Mouse (Mus musculus): ENCODE measurements at regions not wholly inside any gene's neighbourhood (a gene's known extent, or its start where the extent isn't known, plus 50 kb on each side); places are given as distances from the start of the nearest gene placed in this dataset.

DNA sequence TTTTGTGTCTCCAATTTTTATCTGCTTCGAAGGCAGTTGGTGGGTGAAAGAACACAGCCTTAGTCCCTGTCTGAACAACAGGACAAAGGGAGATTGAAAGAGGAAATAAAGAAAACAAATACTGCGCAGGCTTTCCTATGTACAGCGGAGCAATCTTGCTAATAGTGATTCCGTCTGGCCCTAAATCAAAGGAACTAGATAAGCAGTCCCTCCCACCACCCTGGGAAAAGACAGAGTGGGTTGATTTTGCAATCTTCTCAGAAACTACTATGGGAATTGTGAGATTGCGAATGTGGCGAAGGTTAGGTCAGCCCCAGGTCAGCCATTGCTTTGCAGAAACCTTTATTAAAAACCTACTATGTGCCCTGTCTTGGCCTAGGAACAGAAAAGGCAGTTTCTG, 65.0 kb downstream of the AI429214 start:
- Histone ChIP-seq H3K4me1 (ENCODE audit: control insufficient read depth in 2 of 2, insufficient read depth in 2 of 2, low read length in 2 of 2, poor library complexity in 1 of 2) (no peaks in the 10 kb centered on the region), H3K9me3 (ENCODE audit: control insufficient read depth, insufficient read depth, low read depth, low read length) (no peaks in the 10 kb centered on the region), H3K36me3 (ENCODE audit: control insufficient read depth, insufficient read depth, low read length, poor library complexity, severe bottlenecking) (no peaks in the 10 kb centered on the region), H3K9ac (ENCODE audit: insufficient read depth, low read depth, low read length, poor library complexity, severe bottlenecking) (no peak overlapping the region), H3K27ac (ENCODE audit: insufficient read depth, low read depth, low read length, poor library complexity, severe bottlenecking) (no peak overlapping the region), H3K4me3 (ENCODE audit: insufficient read depth in 1 of 2, low read depth in 1 of 2, low read length in 2 of 2, poor library complexity in 1 of 2, severe bottlenecking in 1 of 2) (no peak overlapping the region)
- TF ChIP-seq MAFK (IDR thresholded peaks at IDR 0.05; ENCODE audit: insufficient read depth, low read depth, low read length), result no peak
- TF ChIP-seq HCFC1 (IDR thresholded peaks at IDR 0.05; ENCODE audit: borderline replicate concordance, insufficient read depth, low read length), result no peak
- no peak for TF ChIP-seq ZC3H11A (IDR thresholded peaks at IDR 0.05; ENCODE audit: borderline replicate concordance, low read depth, low read length)
- no peak for TF ChIP-seq ZNF384 (IDR thresholded peaks at IDR 0.05; ENCODE audit: low read depth, low read length)
- no peak for TF ChIP-seq CHD2 (IDR thresholded peaks at IDR 0.05; ENCODE audit: low read depth, low read length)
- DNase-seq (ENCODE audit: low read depth, low spot score), result no peak
- in situ Hi-C loops (cut with MboI; ENCODE audit: low sequenced_read_pairs in 2 of 2, unreplicated experiment in 2 of 2), result loop anchor here in 1 of 2 experiments (10.0 to 25.0 kb wide), 2 partner anchors 546 to 694 kb away; no protein-coding TSS in a partner anchor

DNA sequence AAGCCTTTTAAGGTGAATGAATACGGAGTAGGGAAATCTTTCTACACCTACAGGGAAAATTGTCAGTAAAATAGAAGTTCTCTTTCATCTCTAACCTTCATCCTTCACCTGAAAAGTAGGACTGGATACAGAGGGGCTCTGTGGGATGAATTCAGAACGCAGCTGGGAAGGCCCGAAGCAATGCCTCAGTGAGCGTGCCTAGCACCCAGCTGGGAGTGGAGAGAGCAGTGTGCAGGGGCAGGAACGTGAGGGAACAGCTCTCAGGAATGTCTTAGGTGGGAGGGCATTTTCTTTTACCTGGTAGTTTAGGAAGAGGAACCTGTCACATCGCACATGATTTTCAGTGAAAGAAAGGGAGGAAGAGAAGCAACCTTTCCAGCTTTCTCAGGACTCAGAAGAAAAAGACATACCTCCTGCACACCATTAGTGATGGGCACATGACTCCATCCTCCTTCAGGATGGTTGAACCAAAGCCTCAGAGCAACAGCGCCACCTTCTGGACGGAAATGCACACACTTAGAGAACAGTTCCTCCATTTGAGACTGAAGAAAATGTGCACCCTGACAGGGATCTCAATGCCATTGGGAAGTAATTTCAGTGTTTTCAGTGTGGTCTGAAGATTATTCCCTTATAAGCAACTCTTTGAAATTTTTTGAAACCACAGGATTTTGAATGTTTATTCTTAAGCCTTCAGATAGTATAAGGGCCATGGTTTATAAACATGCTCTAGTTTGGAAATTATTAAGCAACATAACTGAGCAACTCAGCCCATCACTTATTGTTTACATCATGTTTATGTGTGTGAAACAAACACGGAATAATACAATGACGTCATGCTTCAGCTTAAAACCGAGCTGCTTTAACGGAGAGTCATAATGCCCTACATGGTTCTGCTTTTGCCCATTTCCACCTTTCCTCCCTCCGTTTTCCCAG, 68.9 kb downstream of the AI429214 start:
- in situ Hi-C loops (cut with MboI; ENCODE audit: low sequenced_read_pairs in 2 of 2, unreplicated experiment in 2 of 2), result loop anchor here in 1 of 2 experiments (5.0 to 25.0 kb wide), 2 partner anchors 230 to 550 kb away; no protein-coding TSS in a partner anchor
- H3K36me3 ChIP-seq (ENCODE audit: control insufficient read depth, insufficient read depth, low read length, poor library complexity, severe bottlenecking), result no peaks in the 10 kb centered on the region
- peak; percentile 78 for DNase-seq (ENCODE audit: low read depth, low spot score)
- no peaks in the 10 kb centered on the region for H3K4me1 ChIP-seq (ENCODE audit: control insufficient read depth in 2 of 2, insufficient read depth in 2 of 2, low read length in 2 of 2, poor library complexity in 1 of 2)
- no peak for TF ChIP-seq MAFK (IDR thresholded peaks at IDR 0.05; ENCODE audit: insufficient read depth, low read depth, low read length)
- TF ChIP-seq ZC3H11A (IDR thresholded peaks at IDR 0.05; ENCODE audit: borderline replicate concordance, low read depth, low read length), result peak; percentile 66
- H3K4me3 ChIP-seq (ENCODE audit: insufficient read depth in 1 of 2, low read depth in 1 of 2, low read length in 2 of 2, poor library complexity in 1 of 2, severe bottlenecking in 1 of 2), result no peak overlapping the region
- no peak overlapping the region for H3K9ac ChIP-seq (ENCODE audit: insufficient read depth, low read depth, low read length, poor library complexity, severe bottlenecking)
- H3K27ac ChIP-seq (ENCODE audit: insufficient read depth, low read depth, low read length, poor library complexity, severe bottlenecking), result no peak overlapping the region
- H3K9me3 ChIP-seq (ENCODE audit: control insufficient read depth, insufficient read depth, low read depth, low read length), result no peaks in the 10 kb centered on the region

DNA sequence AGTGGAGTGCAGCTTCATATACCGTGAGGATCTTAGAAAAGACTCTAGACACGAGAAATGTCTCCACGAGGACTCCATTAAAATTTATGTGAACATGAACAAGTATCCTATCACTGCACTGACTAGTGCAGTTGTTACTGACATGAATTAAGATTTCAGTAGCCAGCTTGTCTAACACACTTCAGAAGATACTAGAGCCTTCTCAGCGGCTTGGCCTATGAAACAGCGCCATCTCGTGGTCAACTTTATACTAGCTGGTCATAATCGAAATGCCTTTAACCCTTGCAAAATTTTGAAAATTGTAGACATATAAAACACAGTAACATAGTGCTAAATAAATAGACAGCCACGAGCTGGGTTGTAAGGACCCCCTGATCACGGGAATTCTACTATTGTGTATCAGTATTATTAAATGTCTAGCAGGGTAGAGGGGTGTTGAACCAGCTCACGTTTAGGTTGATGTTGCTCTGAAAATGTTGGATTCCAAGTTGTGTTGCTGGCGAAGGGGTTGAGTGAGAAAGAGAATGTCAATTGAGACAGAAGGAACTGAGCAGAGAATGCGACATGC, 70.4 kb downstream of the AI429214 start:
- in situ Hi-C loops (cut with MboI; ENCODE audit: low sequenced_read_pairs in 2 of 2, unreplicated experiment in 2 of 2), result loop anchor here in 1 of 2 experiments (5.0 to 25.0 kb wide), 2 partner anchors 232 to 552 kb away; no protein-coding TSS in a partner anchor
- H3K27ac ChIP-seq (ENCODE audit: insufficient read depth, low read depth, low read length, poor library complexity, severe bottlenecking), result no peak overlapping the region
- no peaks in the 10 kb centered on the region for H3K9me3 ChIP-seq (ENCODE audit: control insufficient read depth, insufficient read depth, low read depth, low read length)
- H3K36me3 ChIP-seq (ENCODE audit: control insufficient read depth, insufficient read depth, low read length, poor library complexity, severe bottlenecking), result no peaks in the 10 kb centered on the region
- no peak overlapping the region for H3K4me3 ChIP-seq (ENCODE audit: insufficient read depth in 1 of 2, low read depth in 1 of 2, low read length in 2 of 2, poor library complexity in 1 of 2, severe bottlenecking in 1 of 2)
- no peak for TF ChIP-seq ZNF384 (IDR thresholded peaks at IDR 0.05; ENCODE audit: low read depth, low read length)
- TF ChIP-seq ZC3H11A (IDR thresholded peaks at IDR 0.05; ENCODE audit: borderline replicate concordance, low read depth, low read length), result peak; percentile 63; the same call in 1 of the 2 replicates
- peak; percentile 43 for DNase-seq (ENCODE audit: low read depth, low spot score)
- no peaks in the 10 kb centered on the region for H3K4me1 ChIP-seq (ENCODE audit: control insufficient read depth in 2 of 2, insufficient read depth in 2 of 2, low read length in 2 of 2, poor library complexity in 1 of 2)
- no peak overlapping the region for H3K9ac ChIP-seq (ENCODE audit: insufficient read depth, low read depth, low read length, poor library complexity, severe bottlenecking)

DNA sequence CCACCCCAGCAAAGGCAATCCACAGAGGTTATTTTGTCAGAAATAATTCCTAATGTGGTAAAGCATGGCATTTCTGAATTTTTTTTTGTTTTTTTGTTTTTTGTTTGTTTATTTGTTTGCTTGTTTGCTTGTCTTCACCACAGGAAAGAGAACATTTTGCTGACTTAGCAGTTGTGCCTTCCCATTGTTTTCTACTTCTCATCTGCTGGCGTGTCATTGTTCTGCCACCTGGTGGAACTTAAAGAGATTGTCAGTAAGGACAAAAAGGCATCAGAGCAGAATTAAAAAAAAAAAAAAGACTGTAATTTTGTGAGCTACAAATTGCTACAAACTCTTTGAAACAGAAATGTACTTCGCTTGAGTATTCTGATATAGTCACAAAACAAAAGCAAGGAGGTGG, 79.5 kb downstream of the AI429214 start:
- no peak overlapping the region for H3K9ac ChIP-seq (ENCODE audit: insufficient read depth, low read depth, low read length, poor library complexity, severe bottlenecking)
- H3K27ac ChIP-seq (ENCODE audit: insufficient read depth, low read depth, low read length, poor library complexity, severe bottlenecking), result no peak overlapping the region
- H3K4me3 ChIP-seq (ENCODE audit: insufficient read depth in 1 of 2, low read depth in 1 of 2, low read length in 2 of 2, poor library complexity in 1 of 2, severe bottlenecking in 1 of 2), result no peak overlapping the region
- TF ChIP-seq ZC3H11A (IDR thresholded peaks at IDR 0.05; ENCODE audit: borderline replicate concordance, low read depth, low read length) (peak; percentile 48; the same call in 1 of the 2 replicates), MAFK (IDR thresholded peaks at IDR 0.05; ENCODE audit: insufficient read depth, low read depth, low read length) (peak; percentile 98), HCFC1 (IDR thresholded peaks at IDR 0.05; ENCODE audit: borderline replicate concordance, insufficient read depth, low read length) (no peak), CHD2 (IDR thresholded peaks at IDR 0.05; ENCODE audit: low read depth, low read length) (no peak), ZNF384 (IDR thresholded peaks at IDR 0.05; ENCODE audit: low read depth, low read length) (peak; percentile 92)
- no peaks in the 10 kb centered on the region for H3K4me1 ChIP-seq (ENCODE audit: control insufficient read depth in 2 of 2, insufficient read depth in 2 of 2, low read length in 2 of 2, poor library complexity in 1 of 2)
- peak; percentile 9 for DNase-seq (ENCODE audit: low read depth, low spot score)
- H3K36me3 ChIP-seq (ENCODE audit: control insufficient read depth, insufficient read depth, low read length, poor library complexity, severe bottlenecking), result no peaks in the 10 kb centered on the region
- in situ Hi-C loops (cut with MboI; ENCODE audit: low sequenced_read_pairs in 2 of 2, unreplicated experiment in 2 of 2), result loop anchor here (10.0 to 25.0 kb wide), 2 partner anchors 238 to 561 kb away; no protein-coding TSS in a partner anchor
- H3K9me3 ChIP-seq (ENCODE audit: control insufficient read depth, insufficient read depth, low read depth, low read length), result no peaks in the 10 kb centered on the region

Measured in ES-E14 (cell line).